Mouse (Mus musculus): ENCODE measurements at regions not wholly inside any gene's neighbourhood (a gene's known extent, or its start where the extent isn't known, plus 50 kb on each side); places are given as distances from the start of the nearest gene placed in this dataset.
A peak's percentile ranks its signal among the peaks of the same experiment; 100 is the strongest.

DNA sequence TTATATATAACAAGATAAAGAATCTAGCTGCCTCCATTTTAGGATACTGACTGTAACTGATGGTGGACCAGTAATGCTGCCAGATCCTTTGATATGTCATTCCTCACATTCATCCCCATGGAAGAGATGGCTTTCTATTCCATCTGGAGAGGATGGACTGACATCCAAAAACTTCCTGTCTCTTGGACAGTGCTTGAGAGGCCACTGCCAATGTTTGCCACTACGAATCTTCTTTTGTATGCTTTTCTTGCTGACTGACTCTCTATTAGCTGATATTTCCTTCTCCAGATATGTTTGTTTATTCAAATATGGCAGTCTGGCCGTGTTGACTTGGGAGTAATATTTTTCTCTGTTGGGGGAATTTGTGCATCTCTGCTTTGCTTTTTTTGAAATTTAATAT is 253.6 kb downstream of the 9330182O14Rik start:
- no peak for DNase-seq (ENCODE audit: low spot score in 2 of 2)

GRCm38 (mm10) chr15:40388806-40389205 is 254.6 kb downstream of the 9330182O14Rik start:
- no peak for DNase-seq (ENCODE audit: low spot score in 2 of 2)

DNA sequence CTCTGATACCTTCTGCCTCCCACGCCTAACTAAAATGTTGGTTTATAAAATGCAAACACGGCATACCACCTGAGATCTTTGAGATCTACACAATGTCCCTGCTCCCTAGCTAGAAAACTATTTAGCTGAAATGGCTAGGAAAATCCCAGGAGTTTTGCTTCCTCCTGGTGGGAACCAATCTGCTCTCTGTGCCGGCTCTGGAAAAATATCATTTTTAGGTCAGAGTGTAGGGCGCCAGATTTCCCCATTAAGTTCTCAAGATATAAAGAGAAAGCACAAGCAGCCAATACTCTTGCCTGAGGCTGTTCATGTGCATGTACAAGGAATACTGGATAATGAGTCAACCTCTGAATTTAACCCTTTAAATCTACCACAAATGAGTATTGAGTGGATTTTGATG is 301.0 kb downstream of the 9330182O14Rik start:
- DNase-seq (ENCODE audit: low spot score in 2 of 2): no peak

DNA sequence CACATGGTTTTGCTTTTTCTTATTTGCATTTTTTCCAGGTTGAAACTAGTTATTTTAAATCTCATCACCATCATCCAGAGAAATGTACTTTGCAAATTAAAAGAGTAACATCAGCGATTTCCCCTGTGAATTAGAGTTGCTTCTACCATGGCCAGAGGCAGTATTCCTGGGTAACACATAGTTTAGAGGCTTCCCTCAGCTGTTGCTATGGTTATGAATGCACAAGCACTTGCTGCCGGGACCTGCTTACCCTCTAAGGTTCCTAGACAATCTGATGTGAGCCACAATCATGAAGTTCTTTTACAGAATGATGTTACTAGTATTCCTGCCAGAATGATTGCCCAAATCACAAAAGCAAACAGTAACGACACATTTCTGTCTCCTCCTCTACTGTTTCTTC is 302.5 kb downstream of the 9330182O14Rik start:
- DNase-seq (ENCODE audit: low spot score in 2 of 2): no peak

DNA sequence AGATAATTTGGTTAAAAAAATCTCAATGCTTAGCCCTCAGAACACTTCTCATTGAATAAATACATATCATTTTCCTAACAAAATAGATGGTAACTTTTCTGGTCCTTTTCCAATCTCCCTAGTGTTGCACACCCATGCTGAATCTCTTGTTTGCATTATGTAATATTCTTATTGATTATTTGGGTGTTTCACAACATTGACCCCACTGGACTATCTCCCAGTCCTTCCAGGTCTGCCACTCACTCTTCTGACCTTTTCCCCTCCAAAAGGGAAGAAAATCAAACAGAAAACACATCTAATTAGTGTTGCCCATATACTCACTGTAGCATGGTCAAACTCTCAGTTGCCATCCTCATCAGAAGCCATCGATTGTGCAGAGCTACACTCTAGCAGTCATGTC is 305.7 kb downstream of the 9330182O14Rik start:
- DNase-seq (ENCODE audit: low spot score in 2 of 2): no peak

GRCm38 (mm10) chr15:40448623-40449022 is 314.5 kb downstream of the 9330182O14Rik start:
- DNase-seq (ENCODE audit: low spot score in 2 of 2): no peak

DNA sequence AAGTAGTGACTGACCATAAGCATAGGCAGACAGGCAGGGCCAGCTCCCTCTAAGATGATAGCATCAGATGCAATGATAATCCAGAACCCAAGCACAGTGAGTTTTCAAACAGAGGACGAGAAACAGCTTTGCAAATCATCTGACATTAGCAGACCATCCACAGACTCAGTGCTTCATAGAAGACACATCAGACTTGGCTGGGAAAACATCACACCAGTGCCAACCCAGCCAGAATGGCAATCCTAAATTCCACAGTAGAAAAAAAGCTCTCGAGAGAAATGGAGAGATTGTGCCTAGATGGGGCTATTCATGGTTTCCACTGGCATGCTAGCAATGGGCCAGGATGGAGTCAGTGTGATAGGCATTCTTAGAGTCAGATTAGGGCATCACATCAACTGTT is 319.1 kb downstream of the 9330182O14Rik start:
- peak in 1 of 2 experiments; percentile 10 for DNase-seq (ENCODE audit: low spot score in 2 of 2)

GRCm38 (mm10) chr15:40475659-40476355 is 341.6 kb downstream of the 9330182O14Rik start:
- peak in 1 of 2 experiments; percentile 6 for DNase-seq (ENCODE audit: low spot score in 2 of 2)

DNA sequence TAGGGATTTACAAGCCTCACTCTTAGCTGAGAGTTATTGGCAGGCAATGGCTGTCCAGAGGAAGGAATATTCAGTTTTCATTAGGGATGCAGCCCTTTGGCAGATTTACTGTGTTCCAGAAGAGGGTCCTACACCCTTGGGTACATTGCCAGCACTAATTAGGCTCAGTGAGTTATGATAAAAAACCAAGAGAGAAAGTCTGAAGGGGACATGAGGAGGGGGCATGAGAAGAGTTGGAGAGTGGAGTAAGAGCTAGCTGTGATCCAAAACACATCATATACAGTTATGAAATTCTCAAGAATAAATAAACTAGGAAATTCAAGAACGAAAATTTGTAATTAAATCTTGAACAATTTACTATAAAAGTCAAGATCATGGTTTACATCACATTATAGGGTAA is 346.2 kb downstream of the 9330182O14Rik start:
- DNase-seq (ENCODE audit: low spot score in 2 of 2): no peak

GRCm38 (mm10) chr15:40481239-40481638 is 347.1 kb downstream of the 9330182O14Rik start:
- DNase-seq (ENCODE audit: low spot score in 2 of 2): no peak

DNA sequence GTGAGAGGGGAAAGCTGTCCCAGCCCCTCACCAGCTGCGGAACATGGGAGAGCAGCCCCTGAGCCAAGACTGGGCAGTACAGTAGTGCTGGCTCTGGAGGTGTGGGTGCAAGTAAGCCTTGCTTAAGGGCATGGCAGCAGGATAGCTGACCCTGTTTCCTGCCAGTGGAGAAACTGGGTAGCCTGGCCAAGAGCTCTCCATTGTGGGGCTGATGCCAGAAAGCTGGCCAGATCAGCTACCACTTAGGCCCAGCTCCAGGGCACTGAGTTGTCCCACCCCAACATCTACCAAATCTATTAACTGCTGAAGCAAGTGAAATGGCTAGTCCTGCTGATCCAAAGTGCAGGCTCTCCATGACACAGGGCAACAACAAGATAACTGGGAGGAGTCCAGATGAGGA is 351.8 kb downstream of the 9330182O14Rik start:
- DNase-seq (ENCODE audit: low spot score in 2 of 2): no peak

DNA sequence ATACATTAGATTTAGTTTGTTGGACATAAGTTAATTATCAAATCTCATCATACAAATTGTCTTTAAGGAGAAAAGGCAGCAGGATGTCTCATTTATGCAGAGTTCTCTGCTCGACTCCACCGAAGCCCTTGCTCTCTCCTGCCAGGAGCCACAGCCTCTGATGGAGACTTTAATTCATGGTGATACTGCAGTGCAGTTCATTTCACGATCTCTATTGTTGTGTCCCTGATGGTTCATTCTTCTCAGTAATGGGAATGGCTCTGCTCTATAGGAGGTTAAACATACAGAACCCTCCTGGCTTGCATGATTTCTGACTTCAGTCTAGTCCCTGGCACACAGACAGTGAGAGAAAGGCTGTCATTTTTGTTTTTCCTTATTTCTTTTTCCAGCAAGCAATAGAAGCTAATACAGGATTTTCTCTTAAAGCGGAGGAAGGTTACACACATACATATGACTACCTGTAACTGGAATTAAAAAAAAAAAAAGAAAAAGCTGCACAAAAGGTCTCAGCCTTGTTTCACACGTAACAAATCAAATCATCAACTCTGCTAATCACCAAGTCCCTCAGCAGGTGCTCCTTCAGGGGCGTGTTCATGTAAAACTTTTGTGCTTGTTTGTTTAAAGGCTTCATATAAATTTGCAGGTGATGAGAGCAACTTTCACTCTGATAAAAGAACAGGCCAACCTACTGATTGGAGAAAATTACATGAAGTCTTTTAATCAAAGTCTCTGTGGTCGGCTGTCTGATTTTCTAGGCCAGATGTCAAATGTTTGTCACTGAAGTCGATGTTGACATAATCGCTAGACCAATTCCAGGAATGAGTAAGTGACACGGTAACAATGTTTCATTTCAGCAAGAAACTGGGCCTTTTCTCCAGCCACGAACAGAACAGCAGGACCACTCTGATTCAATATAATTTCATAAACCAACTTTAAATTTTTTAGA is 367.3 kb downstream of the 9330182O14Rik start:
- no peak for DNase-seq (ENCODE audit: low spot score in 2 of 2)

- no peak for DNase-seq (ENCODE audit: low spot score in 2 of 2)
These were observed 376.7 kb downstream of the 9330182O14Rik start for GRCm38 (mm10) chr15:40510826-40511225.

- no peak for DNase-seq (ENCODE audit: low spot score in 2 of 2)
These were observed 390.2 kb downstream of the 9330182O14Rik start for GRCm38 (mm10) chr15:40524350-40524749.

DNA sequence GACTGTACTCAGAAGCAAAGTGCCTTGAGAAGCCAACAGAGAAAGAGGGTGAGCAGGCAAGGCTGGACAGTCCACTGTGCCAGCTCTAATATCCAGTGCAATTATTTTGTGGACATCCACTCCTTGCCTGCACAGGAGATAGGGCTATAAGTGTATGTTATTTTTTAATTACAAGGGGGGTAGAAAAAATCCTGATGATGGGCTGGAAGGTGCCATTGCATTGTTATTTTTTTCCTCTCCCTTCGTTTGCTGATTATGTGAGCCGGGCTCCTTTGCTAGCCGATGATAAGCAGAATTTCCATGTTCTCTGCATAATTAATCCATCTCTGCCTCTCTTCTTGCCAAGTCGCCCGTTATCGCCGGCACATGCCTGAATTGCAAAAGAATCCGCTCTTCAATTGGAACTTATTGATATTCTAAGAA is 399.3 kb downstream of the 9330182O14Rik start:
- DNase-seq (ENCODE audit: low spot score in 2 of 2): peak in 1 of 2 experiments; percentile 26

DNA sequence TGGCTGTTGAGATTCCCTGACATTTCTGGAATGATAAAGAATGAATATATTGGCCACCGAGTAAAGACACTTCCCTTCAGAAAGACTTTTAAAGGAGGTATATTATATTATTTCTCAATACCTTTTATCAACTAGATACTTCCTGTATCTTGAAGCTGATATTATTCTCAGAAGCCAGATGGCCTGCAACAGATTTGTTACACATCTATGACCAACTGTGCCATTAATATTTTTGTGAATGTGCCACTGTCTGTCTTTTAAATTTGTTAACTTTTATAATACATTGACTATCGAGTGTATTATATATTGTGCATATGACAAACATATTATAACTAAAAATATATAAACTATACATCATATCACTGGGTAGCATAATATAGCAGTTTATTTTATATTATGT is 427.5 kb downstream of the 9330182O14Rik start:
- DNase-seq (ENCODE audit: low spot score in 2 of 2): peak; percentile 5 to 46

DNA sequence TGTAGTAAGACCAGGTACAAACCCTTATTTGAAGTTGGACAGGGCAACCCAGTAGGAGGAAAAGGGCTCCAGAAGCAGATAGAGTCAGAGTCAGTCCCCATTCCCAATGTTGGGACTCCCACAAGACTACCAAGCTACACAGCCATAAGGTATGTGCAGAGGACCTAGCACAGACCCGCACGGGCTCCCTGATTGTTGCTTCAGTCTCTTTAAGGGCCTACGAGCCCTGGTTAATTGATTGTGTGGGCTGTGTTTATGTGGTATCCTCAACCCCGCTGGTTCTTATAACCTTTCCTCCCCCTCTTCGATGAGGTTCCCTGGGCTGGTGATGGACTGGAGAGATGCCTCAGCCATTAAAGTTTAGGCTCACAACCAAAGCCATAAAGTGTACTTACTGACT is 431.6 kb downstream of the 9330182O14Rik start:
- no peak for DNase-seq (ENCODE audit: low spot score in 2 of 2)

GRCm38 (mm10) chr15:40566481-40566880 is 432.3 kb downstream of the 9330182O14Rik start:
- no peak for DNase-seq (ENCODE audit: low spot score in 2 of 2)

DNA sequence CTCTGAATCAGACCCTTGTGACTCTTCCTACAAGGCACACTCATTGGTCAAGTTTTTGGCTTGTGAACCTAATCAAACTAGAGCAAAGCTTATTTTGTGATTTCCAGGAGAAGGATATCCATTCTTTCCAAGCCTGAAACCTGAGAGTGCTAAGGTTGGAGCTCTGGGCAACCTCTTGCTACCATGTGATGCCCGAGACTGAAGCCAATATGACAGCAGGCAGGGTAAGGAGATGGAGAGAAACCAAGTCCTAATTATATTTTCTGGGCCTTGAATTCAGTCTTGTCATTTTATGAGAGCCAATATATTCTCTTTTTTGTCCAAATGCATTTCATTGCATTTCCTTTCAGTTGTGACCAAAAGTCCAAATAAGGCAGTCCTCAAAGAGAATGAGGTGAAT is 434.5 kb downstream of the 9330182O14Rik start:
- DNase-seq (ENCODE audit: low spot score in 2 of 2): no peak

Data from layer of hippocampus, adult 18-20 months (tissue).